Comparison of ENCODE assay signal across 11 mouse cellular contexts in the genomic region with DNA sequence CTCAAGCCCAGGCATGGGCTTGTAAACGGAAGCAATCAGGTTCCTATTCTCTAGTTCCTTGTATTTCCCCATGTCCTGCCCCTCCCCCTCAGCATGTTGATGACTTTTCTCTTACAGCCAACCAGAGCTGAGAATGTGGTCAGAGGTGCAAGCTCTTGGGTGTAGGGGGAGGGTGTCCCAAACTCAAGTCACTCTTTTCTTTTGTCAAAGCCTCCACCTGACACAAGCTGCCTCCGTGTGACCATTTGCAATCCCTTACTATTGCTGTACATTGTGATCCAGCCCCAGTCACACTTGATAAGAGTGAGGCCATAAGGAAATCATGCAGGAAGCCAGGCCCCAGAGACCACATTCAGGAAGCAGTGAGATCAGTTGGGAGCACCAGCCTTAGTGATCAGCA.
A peak's percentile ranks its signal among the peaks of the same experiment; 100 is the strongest.
DNase-seq lines count a peak whose midpoint lies in the region; ATAC-seq and TF ChIP-seq lines count a peak whose summit lies in the region.
"Had no signal": no experiment of that assay in that cellular context is flagged by ENCODE, and none has a peak within 500 bp of the region (broad histone marks: within the 10 kb centered on the region; RNA-seq: fewer than 3 reads in every experiment).

No protein-coding gene starts in this region.

- WGBS in spleen, adult 2 months, result 21% methylated on average over 2 of the region's 2 CpGs

- no peak overlapping the region for H3K4me3 ChIP-seq in spleen, adult 2 months (ENCODE audit: extremely low read depth, insufficient read depth, insufficient read length)
- H3K4me3 ChIP-seq: limb, embryonic 13.5 days; neural tube, embryonic 13.5 days had no signal

- no peaks in the 10 kb centered on the region for H3K27me3 ChIP-seq in spleen, adult 2 months (ENCODE audit: control insufficient read depth, insufficient read depth, low read length)
- H3K27me3 ChIP-seq: limb, embryonic 13.5 days; neural tube, embryonic 13.5 days had no signal

- DNase-seq in CD4-positive, CD25-positive, alpha-beta regulatory T cell, adult 2 months (ENCODE audit: low read depth, low spot score), result peak; percentile 50
- DNase-seq in spleen, adult 2 months (ENCODE audit: low read depth in 1 of 2, low spot score in 2 of 2), result peak; percentile 21 to 29
- no peak for DNase-seq in spleen, adult 12 weeks (ENCODE audit: low spot score)
- peak; percentile 70 for DNase-seq in thymus, postnatal 4 days
- no peak for DNase-seq in adrenal gland, adult (ENCODE audit: inconsistent age in 2 of 2, low spot score in 1 of 2)
- DNase-seq: kidney, adult 9 months had no signal

- no peak for ATAC-seq in CD4-positive, CD25-positive, alpha-beta regulatory T cell, adult 4 months
- peak; percentile 91 for ATAC-seq in megakaryocyte, adult 5-6 weeks (ENCODE audit: poor library complexity, severe bottlenecking)
- no peak for ATAC-seq in frontal cortex, adult (ENCODE audit: low TSS enrichment)

- H3K4me1 ChIP-seq in spleen, adult 2 months (ENCODE audit: control insufficient read depth, insufficient read depth, insufficient read length), result peaks cover 10% of the 10 kb centered on the region; the same call in 1 of the 2 replicates

- H3K36me3 ChIP-seq in spleen, adult 2 months (ENCODE audit: control insufficient read depth, insufficient read depth, low read length), result no peaks in the 10 kb centered on the region

- TF ChIP-seq POLR2A in spleen, adult 2 months (IDR thresholded peaks at IDR 0.05; ENCODE audit: low read depth, low read length), result no peak

- TF ChIP-seq CTCF in spleen, adult 2 months (IDR thresholded peaks at IDR 0.05; ENCODE audit: extremely low read depth, insufficient read depth, insufficient read length, insufficient replicate concordance), result no peak

- H3K27ac ChIP-seq in spleen, adult 2 months (ENCODE audit: insufficient read depth, low read length), result peak overlapping the region; percentile 58; the same call in 1 of the 2 replicates
- H3K27ac ChIP-seq: limb, embryonic 13.5 days; neural tube, embryonic 13.5 days had no signal

Comparison
In these comparisons a context has a peak if more than half of its experiments do, and no peak if none do; other contexts are left out.
1. DNase-seq: peak in CD4-positive, CD25-positive, alpha-beta regulatory T cell, adult 2 months (single experiment), spleen, adult 2 months (2 of 2) and thymus, postnatal 4 days (single experiment); none in spleen, adult 12 weeks (single experiment) and adrenal gland, adult (0 of 2).